Mouse (Mus musculus): Measurements from ENCODE around the gene Rrh.

GRCm38 (mm10) chr3:129827691-129828090, 5.3 kb upstream of the Rrh start:
- TF ChIP-seq POLR2A (IDR thresholded peaks at IDR 0.05; ENCODE audit: extremely low read depth, insufficient read depth, low read length), result no peak
- no peak for TF ChIP-seq CTCF (IDR thresholded peaks at IDR 0.05; ENCODE audit: low read depth, low read length)
